Comparison of ENCODE assay signal across 8 mouse cellular contexts in the genomic region with DNA sequence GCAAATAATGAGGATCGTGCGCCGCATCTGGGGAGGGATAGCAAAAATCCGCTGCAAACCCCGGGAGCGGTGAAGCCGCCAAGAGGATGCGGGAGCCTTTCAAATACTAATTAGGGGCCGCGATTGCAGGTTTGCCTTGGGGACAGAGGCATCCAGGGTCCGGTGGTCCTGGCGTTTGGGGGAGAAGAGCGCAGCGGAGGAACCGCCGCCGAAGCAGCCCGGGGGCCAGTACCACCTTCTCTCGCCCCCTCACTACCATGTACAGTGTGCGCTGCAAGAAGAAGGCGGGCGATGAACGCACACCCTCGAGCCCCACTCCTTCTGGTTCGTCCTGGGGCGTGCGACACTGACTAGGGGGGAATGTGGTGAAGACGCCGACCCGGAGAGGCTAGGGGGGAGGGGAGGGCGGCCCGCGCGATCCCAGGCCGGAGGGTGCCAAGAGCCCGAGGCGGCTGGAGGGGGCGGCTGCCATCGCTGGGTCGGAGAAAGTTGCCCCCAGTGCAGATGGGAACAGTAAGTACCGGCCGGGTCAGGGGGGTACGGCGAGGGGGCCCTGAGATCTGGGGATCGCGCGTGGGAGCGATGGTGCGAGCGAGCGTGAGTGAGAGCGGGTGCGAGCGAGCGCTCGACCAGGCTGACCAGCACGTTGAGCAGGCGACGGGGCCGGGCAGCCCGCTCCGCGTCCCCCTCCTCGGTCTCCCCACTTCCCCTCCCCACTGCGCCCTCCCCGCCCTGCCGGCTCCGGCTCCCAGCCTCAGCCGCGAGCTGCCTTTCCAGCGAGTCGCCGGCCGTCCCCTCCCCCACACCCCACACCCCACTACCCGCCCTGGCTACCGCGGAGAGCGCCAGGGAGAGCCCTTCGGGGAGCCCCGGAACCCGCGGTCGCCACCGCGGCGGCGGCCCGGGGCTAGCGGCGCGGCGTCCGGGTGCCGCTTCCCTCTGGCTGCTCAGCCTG. TPM values are rescaled to one million over a fixed set of nuclear protein-coding genes. Genes with fewer than 3 reads are reported as not detected.
DNase-seq lines count a peak whose midpoint lies in the region; ATAC-seq lines count a peak whose summit lies in the region.

No protein-coding gene starts in this region.

- peak; percentile 76 for ATAC-seq in kidney, embryonic 14.5 days (ENCODE audit: low FRiP score, low TSS enrichment)
- ATAC-seq in forebrain, embryonic 15.5 days (replicated peaks) = peak; percentile 79
- ATAC-seq in intestine, embryonic 15.5 days = peak; percentile 83
- peak; percentile 66 for ATAC-seq in limb, embryonic 15.5 days (ENCODE audit: insufficient number of reproducible peaks, low FRiP score, low TSS enrichment, low read depth)

- peaks cover 35% of the 10 kb centered on the region for H3K27me3 ChIP-seq in kidney, embryonic 14.5 days (ENCODE audit: control insufficient read depth, insufficient read depth, low read length)
- no peaks in the 10 kb centered on the region for H3K27me3 ChIP-seq in forebrain, embryonic 15.5 days
- peaks cover 20% of the 10 kb centered on the region for H3K27me3 ChIP-seq in intestine, embryonic 15.5 days (replicated peaks)
- H3K27me3 ChIP-seq in limb, embryonic 15.5 days = peaks cover 19% of the 10 kb centered on the region

- WGBS in kidney, embryonic 14.5 days = under 1% methylated on average over 82 of the region's 94 CpGs
- under 1% methylated on average over 75 of the region's 94 CpGs for WGBS in forebrain, embryonic 15.5 days
- under 1% methylated on average over 84 of the region's 94 CpGs for WGBS in intestine, embryonic 15.5 days
- WGBS in limb, embryonic 15.5 days = under 1% methylated on average over 83 of the region's 94 CpGs

- H3K4me3 ChIP-seq in kidney, embryonic 14.5 days (ENCODE audit: low read length) = peak overlapping the region; percentile 56
- H3K4me3 ChIP-seq in forebrain, embryonic 15.5 days = peak overlapping the region; percentile 78
- peak overlapping the region; percentile 64 for H3K4me3 ChIP-seq in intestine, embryonic 15.5 days (replicated peaks)
- peak overlapping the region; percentile 62 for H3K4me3 ChIP-seq in limb, embryonic 15.5 days

- H3K27ac ChIP-seq in kidney, embryonic 14.5 days (ENCODE audit: low read depth, low read length) = no peak overlapping the region
- peak overlapping the region; percentile 97 for H3K27ac ChIP-seq in forebrain, embryonic 15.5 days (replicated peaks)
- peak overlapping the region; percentile 14 for H3K27ac ChIP-seq in intestine, embryonic 15.5 days
- H3K27ac ChIP-seq in limb, embryonic 15.5 days = peak overlapping the region; percentile 77

- H3K36me3 ChIP-seq in kidney, embryonic 14.5 days (ENCODE audit: control insufficient read depth, insufficient read depth, low read length) = no peaks in the 10 kb centered on the region
- H3K36me3 ChIP-seq in forebrain, embryonic 15.5 days = peaks cover 3% of the 10 kb centered on the region; the same call in 1 of the 2 replicates
- no peaks in the 10 kb centered on the region for H3K36me3 ChIP-seq in intestine, embryonic 15.5 days
- H3K36me3 ChIP-seq in limb, embryonic 15.5 days = no peaks in the 10 kb centered on the region

- 0 out of 2 replicates have a peak, but pooled peaks cover 3% of the 10 kb centered on the region for H3K4me1 ChIP-seq in kidney, embryonic 14.5 days (ENCODE audit: control insufficient read depth, insufficient read depth, low read length)
- peaks cover 10% of the 10 kb centered on the region for H3K4me1 ChIP-seq in forebrain, embryonic 15.5 days
- peaks cover 4% of the 10 kb centered on the region; the same call in 1 of the 2 replicates for H3K4me1 ChIP-seq in intestine, embryonic 15.5 days (replicated peaks)
- H3K4me1 ChIP-seq in limb, embryonic 15.5 days = peaks cover 12% of the 10 kb centered on the region

- H3K9ac ChIP-seq in kidney, embryonic 14.5 days (ENCODE audit: low read depth, low read length) = peak overlapping the region; percentile 54; the same call in 1 of the 2 replicates
- peak overlapping the region; percentile 78 for H3K9ac ChIP-seq in forebrain, embryonic 15.5 days (replicated peaks)
- peak overlapping the region; percentile 53 for H3K9ac ChIP-seq in intestine, embryonic 15.5 days
- peak overlapping the region; percentile 45 for H3K9ac ChIP-seq in limb, embryonic 15.5 days

- peak overlapping the region; percentile 99 for H3K4me2 ChIP-seq in kidney, embryonic 14.5 days (replicated peaks; ENCODE audit: low read depth, low read length)
- peak overlapping the region; percentile 70 for H3K4me2 ChIP-seq in forebrain, embryonic 15.5 days (replicated peaks)
- peak overlapping the region; percentile 97 for H3K4me2 ChIP-seq in intestine, embryonic 15.5 days (replicated peaks)
- peak overlapping the region; percentile 97 for H3K4me2 ChIP-seq in limb, embryonic 15.5 days

- DNase-seq in kidney, adult 11 months = no peak
- DNase-seq in cerebellum, adult 18-20 months = peak; percentile 71 to 74
- DNase-seq in retina, postnatal 1 day = peak; percentile 80
- DNase-seq in natural killer cell, adult 2 months (ENCODE audit: low spot score in 2 of 2) = no peak

- no peaks in the 10 kb centered on the region for H3K9me3 ChIP-seq in kidney, embryonic 14.5 days (ENCODE audit: control insufficient read depth, low read length)
- H3K9me3 ChIP-seq in forebrain, embryonic 15.5 days = no peaks in the 10 kb centered on the region
- no peaks in the 10 kb centered on the region for H3K9me3 ChIP-seq in intestine, embryonic 15.5 days
- H3K9me3 ChIP-seq in limb, embryonic 15.5 days = no peaks in the 10 kb centered on the region

RNA-seq across cellular contexts. Expression of a gene that starts 0.6 kb away (rescaled TPM):
- polyA plus RNA-seq in kidney, embryonic 14.5 days (2014; fragmentation: Nextera tagmentation; extraction: Ambion mirVana) = 0.76 and 1.2 TPM in 2 replicates
- polyA plus RNA-seq in forebrain, embryonic 15.5 days (2015; fragmentation: Nextera tagmentation; extraction: Ambion mirVana) = 22.9 and 24.2 TPM in 2 replicates
- 2.7 and 3.4 TPM in 2 replicates for polyA plus RNA-seq in intestine, embryonic 15.5 days (2015; fragmentation: Nextera tagmentation; extraction: Ambion mirVana)
- polyA plus RNA-seq in limb, embryonic 15.5 days (2015; fragmentation: Nextera tagmentation; extraction: Ambion mirVana) = 2.0 TPM in 2 replicates

Comparison
In these comparisons a context has a peak if more than half of its experiments do, and no peak if none do; other contexts are left out.
1. DNase-seq: peak in cerebellum, adult 18-20 months (2 of 2) and retina, postnatal 1 day (single experiment); none in kidney, adult 11 months (single experiment) and natural killer cell, adult 2 months (0 of 2).
2. Peak in every context shown above with its lines, with median percentiles within 50 percentile points of each other: ATAC-seq, H3K4me2 ChIP-seq, H3K4me3 ChIP-seq and H3K9ac ChIP-seq.